Mouse (Mus musculus) kidney, adult 2 months (tissue): ENCODE data around the gene Cdc5l.

Source experiments
- CTCF ChIP-seq: fragments of 200-500 bp; conservative IDR thresholded peaks from 2 replicates; pipeline ENCODE4 v1.5.1; 2011; ENCODE audit warnings: low read depth, mild to moderate bottlenecking, control low read depth, low read length, moderate library complexity, mixed read lengths; ENCODE audit not compliant: insufficient read depth, insufficient read length
- POLR2A ChIP-seq: fragments of 200-500 bp; IDR thresholded peaks from one replicate; pipeline ENCODE4 v1.6.1; 2011; ENCODE audit warnings: low read depth, low read length, control low read depth

DNA sequence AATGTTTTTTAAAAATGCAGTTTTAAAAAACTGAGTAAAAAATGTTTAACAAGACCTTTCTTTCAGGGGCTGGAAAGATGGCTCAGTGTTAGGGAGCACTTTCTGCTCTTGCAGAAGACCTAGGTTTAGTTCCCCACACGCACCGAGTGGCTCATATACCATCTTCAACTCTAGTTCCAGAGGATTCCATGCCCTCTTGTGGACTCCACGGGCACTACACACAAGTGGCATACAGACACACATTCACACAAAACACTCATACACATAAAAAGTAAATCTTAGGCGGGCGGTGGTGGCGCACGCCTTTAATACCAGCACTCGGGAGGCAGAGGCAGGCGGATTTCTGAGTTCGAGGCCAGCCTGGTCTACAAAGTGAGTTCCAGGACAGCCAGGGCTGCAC is 27.3 kb downstream of the Cdc5l start:
- no peak for TF ChIP-seq POLR2A
- TF ChIP-seq CTCF: 0 out of 2 replicates have a peak, but pooled peaks have one; percentile 19
